Mouse (Mus musculus) MEL (cell line): ENCODE results near the gene Map3k9. TPM values are rescaled to one million over a fixed set of nuclear protein-coding genes. Genes with fewer than 3 reads are reported as not detected.

Experiments used
- DNase-seq: peaks from one replicate; pipeline ENCODE4 v3.0.0; 2011; ENCODE audit warnings: low read depth, low spot score
- H3K27ac ChIP-seq: 2 replicates; pipeline ENCODE4 v1.5.1; 2012; ENCODE audit warnings: low read depth, mild to moderate bottlenecking, control low read depth, low read length, moderate library complexity; ENCODE audit not compliant: control insufficient read depth
- H3K27me3 ChIP-seq, 2 experiments: fragments of 150-350 bp in 1 of 2; sonication (generic) in 1 of 2; 2 replicates each; pipeline ENCODE4 v1.6.1; 2012; ENCODE audit warnings: low read length in 2 of 2, mild to moderate bottlenecking in 2 of 2, improper control_type of control experiment in 1 of 2, moderate library complexity in 1 of 2; ENCODE audit not compliant: insufficient read depth in 2 of 2, control insufficient read depth in 1 of 2
- H3K36me3 ChIP-seq, 2 experiments: 2 replicates each; pipeline ENCODE4 v1.6.1; 2012 to 2014; ENCODE audit warnings: low read length in 2 of 2, improper control_type of control experiment in 1 of 2, inconsistent platforms in 1 of 2, mild to moderate bottlenecking in 1 of 2; ENCODE audit not compliant: insufficient read depth in 2 of 2, control insufficient read depth in 1 of 2
- H3K4me1 ChIP-seq, 2 experiments: fragments of 150-350 bp in 1 of 2; sonication (generic) in 1 of 2; 2 replicates each; pipeline ENCODE4 v1.6.1; 2012; ENCODE audit warnings: low read length in 2 of 2, improper control_type of control experiment in 1 of 2, mild to moderate bottlenecking in 1 of 2; ENCODE audit not compliant: insufficient read depth in 2 of 2, control insufficient read depth in 1 of 2
- H3K4me3 ChIP-seq, 2 experiments: fragments of 150-350 bp in 1 of 2; sonication (generic) in 1 of 2; 2 replicates each; pipeline ENCODE4 v1.5.1; 2012; ENCODE audit warnings: low read depth in 2 of 2, low read length in 2 of 2, mild to moderate bottlenecking in 2 of 2, moderate library complexity in 2 of 2, control low read depth in 1 of 2, improper control_type of control experiment in 1 of 2; ENCODE audit not compliant: control insufficient read depth in 1 of 2, insufficient read depth in 1 of 2
- H3K79me2 ChIP-seq: 2 replicates; pipeline ENCODE4 v1.6.1; 2012; ENCODE audit warnings: mild to moderate bottlenecking, low read length, moderate library complexity; ENCODE audit not compliant: control insufficient read depth, poor library complexity, insufficient read depth
- H3K9ac ChIP-seq: 2 replicates; pipeline ENCODE4 v1.6.1; 2012; ENCODE audit warnings: low read depth, mild to moderate bottlenecking, control low read depth, low read length, moderate library complexity; ENCODE audit not compliant: control insufficient read depth, poor library complexity, severe bottlenecking
- H3K9me3 ChIP-seq: fragments of 150-350 bp; sonication (generic); replicated peaks from 2 replicates; pipeline ENCODE4 v1.6.1; 2012; ENCODE audit warnings: mild to moderate bottlenecking, low read length, improper control_type of control experiment, moderate library complexity; ENCODE audit not compliant: insufficient read depth
- BHLHE40 ChIP-seq: IDR thresholded peaks from 2 replicates; pipeline ENCODE4 v1.6.1; 2012; ENCODE audit warnings: low read depth, mild to moderate bottlenecking, inconsistent platforms, low read length, improper control_type of control experiment, borderline replicate concordance
- CHD2 ChIP-seq: IDR thresholded peaks from 2 replicates; pipeline ENCODE4 v1.6.1; 2011; ENCODE audit warnings: low read length, improper control_type of control experiment
- GABPA ChIP-seq: IDR thresholded peaks from 2 replicates; pipeline ENCODE4 v1.6.1; 2012; ENCODE audit warnings: low read depth, mild to moderate bottlenecking, inconsistent platforms, low read length, improper control_type of control experiment, moderate library complexity
- MAFK ChIP-seq: IDR thresholded peaks from 2 replicates; pipeline ENCODE4 v1.6.1; 2011; ENCODE audit warnings: low read depth, mild to moderate bottlenecking, low read length, improper control_type of control experiment, borderline replicate concordance
- MAZ ChIP-seq: IDR thresholded peaks from 2 replicates; pipeline ENCODE4 v1.6.1; 2012; ENCODE audit warnings: low read depth, mild to moderate bottlenecking, inconsistent platforms, low read length, improper control_type of control experiment
- MEF2A ChIP-seq: IDR thresholded peaks from 2 replicates; pipeline ENCODE4 v1.6.1; 2014; ENCODE audit warnings: low read depth, mild to moderate bottlenecking, inconsistent platforms, low read length, improper control_type of control experiment; ENCODE audit not compliant: poor library complexity, insufficient replicate concordance, severe bottlenecking; ENCODE audit errors: extremely low read depth
- MYB ChIP-seq: IDR thresholded peaks from 2 replicates; pipeline ENCODE4 v1.6.1; 2011; ENCODE audit warnings: mild to moderate bottlenecking, low read depth, low read length, improper control_type of control experiment
- NELFE ChIP-seq: IDR thresholded peaks from 2 replicates; pipeline ENCODE4 v1.6.1; 2011; ENCODE audit warnings: low read depth, low read length, improper control_type of control experiment
- NRF1 ChIP-seq: IDR thresholded peaks from 2 replicates; pipeline ENCODE4 v1.6.1; 2014; ENCODE audit warnings: low read depth, mild to moderate bottlenecking, inconsistent platforms, low read length, improper control_type of control experiment, moderate library complexity; ENCODE audit not compliant: poor library complexity, insufficient read depth, severe bottlenecking
- POLR2A ChIP-seq, 2 experiments: IDR thresholded peaks; 2 replicates each; pipeline ENCODE4 v1.6.1; 2011 to 2012; ENCODE audit warnings: low read length in 2 of 2, mild to moderate bottlenecking in 2 of 2, control low read depth in 1 of 2, improper control_type of control experiment in 1 of 2, low read depth in 1 of 2, moderate library complexity in 1 of 2; ENCODE audit not compliant: control insufficient read depth in 1 of 2, insufficient read depth in 1 of 2, poor library complexity in 1 of 2
- POLR2AphosphoS2 ChIP-seq: IDR thresholded peaks from 2 replicates; pipeline ENCODE4 v1.6.1; 2011; ENCODE audit warnings: low read length, improper control_type of control experiment
- RCOR1 ChIP-seq: IDR thresholded peaks from 2 replicates; pipeline ENCODE4 v1.6.1; 2012; ENCODE audit warnings: low read depth, mild to moderate bottlenecking, inconsistent platforms, low read length, improper control_type of control experiment
- SIN3A ChIP-seq: IDR thresholded peaks from 2 replicates; pipeline ENCODE4 v1.6.1; 2012; ENCODE audit warnings: low read length, improper control_type of control experiment, inconsistent platforms
- SMC3 ChIP-seq: IDR thresholded peaks from 2 replicates; pipeline ENCODE4 v1.6.1; 2011; ENCODE audit warnings: low read depth, low read length, improper control_type of control experiment
- UBTF ChIP-seq: IDR thresholded peaks from 2 replicates; pipeline ENCODE4 v1.6.1; 2012; ENCODE audit warnings: low read depth, mild to moderate bottlenecking, inconsistent platforms, low read length, improper control_type of control experiment, moderate library complexity, borderline replicate concordance; ENCODE audit not compliant: insufficient read depth
- ZKSCAN1 ChIP-seq: IDR thresholded peaks from 2 replicates; pipeline ENCODE4 v1.6.1; 2012; ENCODE audit warnings: low read depth, mild to moderate bottlenecking, inconsistent platforms, low read length, improper control_type of control experiment, moderate library complexity
- ZMIZ1 ChIP-seq: IDR thresholded peaks from 2 replicates; pipeline ENCODE4 v1.6.1; 2012; ENCODE audit warnings: low read depth, mild to moderate bottlenecking, inconsistent platforms, low read length, improper control_type of control experiment, moderate library complexity
- polyA plus RNA-seq, 2 experiments: library from polyadenylated mRNA; stranded (reverse) in 1 of 2; unstranded in 1 of 2; fragments of >175 nt in 1 of 2; fragments of >200 nt in 1 of 2; gene quantifications; 2 replicates each; pipeline versions ENCODE4 v1.2.1 to v1.2.4; 2012; ENCODE audit warnings: low replicate concordance in 2 of 2, low read depth in 1 of 2; ENCODE audit not compliant: insufficient read length in 2 of 2, insufficient read depth in 1 of 2, missing spikeins in 1 of 2
- total RNA-seq: library from RNA; depleted of rRNA; stranded (reverse); fragments of 300-350 nt; gene quantifications from 2 replicates; pipeline ENCODE4 v1.2.3, GENCODE M21; 2012

Gene Map3k9
- total and polyA plus RNA-seq, 3 experiments = not detected

- no peaks in the 10 kb centered on the region for H3K79me2 ChIP-seq
- no peaks in the 10 kb centered on the region for H3K9me3 ChIP-seq
- H3K4me1 ChIP-seq = no peaks in the 10 kb centered on the region
- no peaks in the 10 kb centered on the region for H3K36me3 ChIP-seq
- no peak overlapping the region for H3K9ac ChIP-seq
- H3K27me3 ChIP-seq = peaks cover 0 to 1% of the 10 kb centered on the region in 2 experiments; a peak in 2 of 4 replicates
- H3K27ac ChIP-seq = no peak overlapping the region
- DNase-seq = no peak
- no peak for TF ChIP-seq NELFE
- TF ChIP-seq MYB = no peak
- TF ChIP-seq CHD2 = no peak
- no peak overlapping the region for H3K4me3 ChIP-seq
Observed at GRCm38 (mm10) chr12:81686406-81687117, 94.4 kb downstream of the Map3k9 start.

- no peak overlapping the region for H3K27ac ChIP-seq
- TF ChIP-seq SMC3 = no peak
- no peak for TF ChIP-seq MAZ
- TF ChIP-seq RCOR1 = no peak
- TF ChIP-seq MEF2A = no peak
- no peak for TF ChIP-seq ZMIZ1
- TF ChIP-seq UBTF = no peak
- no peak for TF ChIP-seq SIN3A
- no peak for TF ChIP-seq BHLHE40
- no peak for TF ChIP-seq GABPA
- no peak for TF ChIP-seq ZKSCAN1
- no peak for TF ChIP-seq MYB
- TF ChIP-seq NRF1 = no peak
- TF ChIP-seq POLR2A (IDR thresholded peaks at IDR 0.05; ENCODE audit: control insufficient read depth in 1 of 2, insufficient read depth in 1 of 2, low read depth in 1 of 2, low read length in 2 of 2, poor library complexity in 1 of 2) = no peak
- TF ChIP-seq POLR2AphosphoS2 = no peak
- no peak for TF ChIP-seq MAFK
- TF ChIP-seq, all 39 proteins: peak for 0
- H3K9me3 ChIP-seq = no peaks in the 10 kb centered on the region
- no peaks in the 10 kb centered on the region for H3K36me3 ChIP-seq
- peaks cover 0 to 1% of the 10 kb centered on the region in 2 experiments; a peak in 2 of 4 replicates for H3K27me3 ChIP-seq
- H3K4me3 ChIP-seq = no peak overlapping the region
- H3K79me2 ChIP-seq = no peaks in the 10 kb centered on the region
- no peaks in the 10 kb centered on the region for H3K4me1 ChIP-seq
- no peak for DNase-seq
- H3K9ac ChIP-seq = no peak overlapping the region
Observed at GRCm38 (mm10) chr12:81685981-81686380, 95.0 kb downstream of the Map3k9 start.
